Mouse (Mus musculus) testis, adult 2 months (tissue): ENCODE results near the gene Nelfa. TPM values are rescaled to one million over a fixed set of nuclear protein-coding genes. Genes with fewer than 3 reads are reported as not detected.
"Not testable (repeated sequence)": the region's sequence is repeated elsewhere in the genome, so short reads cannot be mapped to it uniquely, and the experiment has no call there.

ENCODE experiments used
- H3K27ac ChIP-seq: fragments of 200-500 bp; 2 replicates; pipeline ENCODE4 v1.5.1; 2012; ENCODE audit warnings: low read depth, low read length; ENCODE audit not compliant: control insufficient read depth, insufficient read depth
- H3K27me3 ChIP-seq: fragments of 200-500 bp; 2 replicates; pipeline ENCODE4 v1.6.1; 2012; ENCODE audit warnings: mild to moderate bottlenecking, low read length, moderate library complexity; ENCODE audit not compliant: control insufficient read depth, insufficient read depth
- H3K36me3 ChIP-seq: fragments of 200-500 bp; 2 replicates; pipeline ENCODE4 v1.6.1; 2012; ENCODE audit warnings: mild to moderate bottlenecking, low read length; ENCODE audit not compliant: control insufficient read depth, insufficient read depth
- H3K4me1 ChIP-seq: fragments of 200-500 bp; 2 replicates; pipeline ENCODE4 v1.6.1; 2012; ENCODE audit warnings: low read length; ENCODE audit not compliant: control insufficient read depth, insufficient read depth
- H3K4me3 ChIP-seq: fragments of 200-500 bp; 2 replicates; pipeline ENCODE4 v1.5.1; 2012; ENCODE audit warnings: low read depth, mild to moderate bottlenecking, low read length, moderate library complexity, mixed read lengths; ENCODE audit not compliant: control insufficient read depth
- CTCF ChIP-seq: fragments of 200-500 bp; IDR thresholded peaks from 2 replicates; pipeline ENCODE4 v1.5.1; 2012; ENCODE audit warnings: low read depth, mild to moderate bottlenecking, inconsistent platforms, low read length, moderate library complexity; ENCODE audit not compliant: control insufficient read depth, insufficient read depth, insufficient replicate concordance
- POLR2A ChIP-seq: fragments of 200-500 bp; IDR thresholded peaks from 2 replicates; pipeline ENCODE4 v1.6.1; 2012; ENCODE audit warnings: low read depth, mild to moderate bottlenecking, inconsistent platforms, low read length, moderate library complexity; ENCODE audit not compliant: control insufficient read depth
- polyA plus RNA-seq: library from polyadenylated mRNA; depleted of rRNA; stranded (reverse); fragments of >200 nt; gene quantifications from 2 replicates; pipeline ENCODE4 v1.2.3, GENCODE M21; 2012

The Nelfa gene
- polyA plus RNA-seq, 1 experiment = 33.4 TPM

DNA sequence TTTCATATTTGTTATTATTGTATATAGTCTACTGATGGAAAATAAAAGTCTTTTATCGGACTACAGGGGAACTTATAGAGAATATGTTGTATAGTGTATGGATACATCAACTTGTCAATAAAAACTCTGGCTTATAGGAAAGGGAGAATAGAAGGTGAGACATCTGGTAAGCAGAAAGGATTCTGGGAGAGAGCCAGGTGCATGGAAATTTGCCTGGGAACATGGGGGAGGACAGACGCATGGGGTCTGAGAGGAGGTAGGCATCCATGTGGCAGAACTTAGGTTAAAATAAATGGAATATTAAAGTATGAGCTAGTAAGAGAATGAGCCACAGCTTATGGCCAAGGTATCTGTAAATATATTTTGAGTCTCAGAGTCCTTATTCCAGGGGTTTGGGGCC lies 16.2 kb downstream of the Nelfa start:
- H3K4me3 ChIP-seq = no peak overlapping the region
- no peaks in the 10 kb centered on the region for H3K4me1 ChIP-seq
- H3K27ac ChIP-seq = no peak overlapping the region
- H3K27me3 ChIP-seq = no peaks in the 10 kb centered on the region
- TF ChIP-seq CTCF = no peak
- no peak for TF ChIP-seq POLR2A
- H3K36me3 ChIP-seq = peaks cover 4% of the 10 kb centered on the region

DNA sequence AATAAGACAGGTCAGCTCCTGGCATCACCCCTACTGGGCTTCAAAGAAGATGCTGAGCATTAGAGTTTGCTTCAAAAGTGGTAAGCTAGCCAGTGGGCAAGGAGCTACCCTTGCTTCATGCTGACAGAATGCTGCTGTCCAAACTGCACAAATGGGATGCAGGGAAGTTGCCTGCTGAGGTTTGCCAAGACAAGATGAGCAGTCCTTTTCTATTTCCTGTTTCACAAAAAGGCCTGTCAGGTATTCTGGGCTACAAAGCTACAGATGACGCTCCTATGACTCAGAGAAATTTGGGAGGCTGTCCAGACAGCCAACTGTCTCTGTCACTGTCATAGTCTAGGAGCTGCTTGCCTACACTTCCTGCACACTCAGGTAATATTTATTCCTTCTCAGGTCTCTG lies 16.7 kb downstream of the Nelfa start:
- Histone ChIP-seq H3K27me3 (no peaks in the 10 kb centered on the region), H3K4me3 (no peak overlapping the region), H3K27ac (no peak overlapping the region), H3K36me3 (peaks cover 4% of the 10 kb centered on the region), H3K4me1 (no peaks in the 10 kb centered on the region)
- TF ChIP-seq CTCF = no peak

DNA sequence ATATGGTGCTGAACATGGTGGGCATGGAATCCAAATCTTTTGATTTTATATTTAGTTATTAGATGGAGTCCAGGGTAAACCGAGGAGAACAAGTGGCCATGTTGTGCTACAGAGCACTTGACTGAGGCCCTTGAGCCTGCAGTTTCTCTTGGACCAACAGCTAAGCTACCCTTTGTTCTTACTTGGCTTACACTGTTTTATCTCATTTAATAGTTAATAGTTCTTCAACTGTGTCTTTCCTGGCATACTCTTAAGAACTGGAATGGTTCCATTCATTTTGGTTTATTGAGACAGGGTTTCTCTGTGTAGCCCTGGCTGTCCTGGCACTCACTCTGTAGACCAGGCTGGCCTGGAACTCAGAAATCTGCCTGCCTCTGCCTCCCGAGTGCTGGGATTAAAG lies 19.6 kb downstream of the Nelfa start:
- not testable (repeated sequence) for H3K36me3 ChIP-seq, H3K4me3 ChIP-seq, H3K27me3 ChIP-seq, H3K27ac ChIP-seq, H3K4me1 ChIP-seq

DNA sequence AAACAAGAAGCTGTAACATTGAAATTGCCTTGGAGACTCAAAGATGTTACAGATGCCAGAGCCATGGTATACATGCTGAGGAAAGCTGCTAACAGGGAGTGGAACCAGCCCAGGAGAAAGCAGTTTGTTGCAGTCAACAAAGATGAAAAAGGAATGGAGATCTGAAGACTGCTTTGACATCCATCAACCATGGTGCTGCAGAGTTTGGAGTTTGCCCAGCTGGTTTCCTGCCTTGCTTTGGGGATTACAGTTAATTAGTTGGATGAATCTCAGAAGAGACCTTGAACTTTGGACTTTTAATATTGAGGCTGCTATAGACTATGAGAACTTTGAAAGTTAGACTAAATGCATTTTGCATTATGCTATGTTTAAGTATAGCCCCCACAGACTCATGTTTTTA lies 21.2 kb downstream of the Nelfa start:
- H3K27me3 ChIP-seq, H3K36me3 ChIP-seq, H3K4me3 ChIP-seq, H3K4me1 ChIP-seq, H3K27ac ChIP-seq: not testable (repeated sequence)

DNA sequence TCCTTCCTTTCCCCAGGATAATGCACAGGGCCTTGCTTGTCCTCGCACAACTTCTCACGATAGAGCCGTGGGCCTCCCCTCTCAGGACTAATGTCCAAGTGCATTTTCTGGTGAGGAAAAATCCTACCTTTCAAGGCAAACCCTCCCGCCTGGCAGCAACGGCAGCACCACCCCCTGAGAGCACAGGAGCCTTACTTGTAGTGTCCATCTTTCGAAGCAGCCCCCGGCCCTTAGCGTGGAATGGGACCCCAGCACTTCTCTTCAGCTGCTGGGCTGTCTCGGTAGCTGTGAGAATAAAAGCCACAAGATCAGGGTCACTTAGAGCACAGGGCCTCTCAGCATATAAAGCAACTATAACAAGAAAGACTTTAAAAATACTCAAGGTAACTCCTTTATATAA lies 33.0 kb downstream of the Nelfa start:
- Histone ChIP-seq H3K4me3 (no peak overlapping the region), H3K27ac (no peak overlapping the region), H3K27me3 (no peaks in the 10 kb centered on the region), H3K36me3 (no peaks in the 10 kb centered on the region; the same call in 1 of the 2 replicates), H3K4me1 (no peaks in the 10 kb centered on the region)
- no peak for TF ChIP-seq POLR2A
- TF ChIP-seq CTCF = no peak

DNA sequence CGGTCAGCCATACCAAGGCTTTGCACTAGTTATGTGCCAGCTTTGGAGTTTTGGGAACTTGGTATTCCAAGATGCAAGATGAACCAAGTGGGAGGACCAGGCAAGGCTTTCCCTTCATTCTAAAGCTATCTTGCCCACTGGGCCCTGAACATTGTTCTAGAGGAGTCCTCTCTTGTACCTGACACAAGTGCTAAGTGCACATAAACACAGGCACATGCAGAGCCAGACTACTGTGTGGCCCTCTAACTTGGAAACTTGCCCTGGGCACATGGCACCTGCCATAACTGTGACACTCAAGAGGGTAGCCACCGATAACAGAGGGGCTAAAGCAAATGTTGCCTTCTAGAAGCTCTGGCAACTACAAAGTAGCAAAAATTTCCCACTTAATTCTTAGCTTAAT lies 33.5 kb downstream of the Nelfa start:
- Histone ChIP-seq H3K4me3 (no peak overlapping the region), H3K36me3 (no peaks in the 10 kb centered on the region; the same call in 1 of the 2 replicates), H3K27me3 (no peaks in the 10 kb centered on the region), H3K4me1 (no peaks in the 10 kb centered on the region), H3K27ac (no peak overlapping the region)
- TF ChIP-seq POLR2A (no peak), CTCF (no peak)

DNA sequence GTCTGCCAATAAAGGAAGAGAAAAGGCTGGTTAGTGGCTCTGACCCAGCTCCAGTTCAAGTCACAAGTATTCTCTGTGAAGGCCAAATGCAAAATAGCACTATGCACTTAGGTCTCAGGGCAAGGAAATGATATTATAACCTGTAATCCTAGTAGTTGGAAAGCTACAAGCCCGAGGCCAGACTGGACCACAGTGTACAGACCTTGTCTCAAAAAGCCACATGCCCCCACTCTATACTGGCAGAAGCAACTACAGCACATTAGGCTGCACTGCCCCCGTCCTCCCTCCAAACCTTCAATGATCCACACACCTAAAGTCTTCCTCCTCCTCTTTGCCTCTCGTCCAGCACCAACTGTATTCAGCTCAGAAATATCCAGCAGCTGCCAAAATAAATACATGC lies 34.9 kb downstream of the Nelfa start:
- Histone ChIP-seq H3K4me1 (no peaks in the 10 kb centered on the region), H3K36me3 (no peaks in the 10 kb centered on the region; the same call in 1 of the 2 replicates), H3K27ac (no peak overlapping the region), H3K27me3 (no peaks in the 10 kb centered on the region), H3K4me3 (no peak overlapping the region)
- TF ChIP-seq CTCF (no peak), POLR2A (no peak)

DNA sequence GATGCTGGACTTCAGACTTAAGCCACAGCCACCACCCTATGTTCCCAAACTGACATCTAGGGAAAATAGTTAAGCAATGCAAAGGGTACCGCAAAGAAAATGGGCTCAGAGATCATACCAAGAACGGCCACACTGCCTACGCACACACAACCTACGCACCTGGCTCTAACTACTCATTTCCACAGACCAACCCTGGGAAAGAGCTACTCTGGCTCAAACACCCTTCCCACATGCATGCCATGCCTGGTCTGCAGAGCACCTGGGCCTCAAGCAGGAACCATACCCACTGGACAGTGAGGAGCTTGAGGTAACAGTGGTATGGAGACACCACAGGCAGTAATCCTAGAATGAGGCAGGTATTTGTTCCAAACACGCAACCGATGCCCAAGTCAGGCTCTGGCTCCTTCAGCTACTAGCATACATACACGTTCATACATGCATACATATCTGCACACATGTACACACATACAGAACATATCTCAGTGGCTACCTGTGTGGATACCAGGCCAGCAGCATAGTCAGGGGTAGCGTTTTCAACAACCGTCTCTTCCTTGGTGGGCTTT lies 35.4 kb downstream of the Nelfa start:
- H3K27ac ChIP-seq = no peak overlapping the region
- no peaks in the 10 kb centered on the region for H3K4me1 ChIP-seq
- no peaks in the 10 kb centered on the region for H3K27me3 ChIP-seq
- H3K36me3 ChIP-seq = no peaks in the 10 kb centered on the region; the same call in 1 of the 2 replicates
- no peak for TF ChIP-seq CTCF
- TF ChIP-seq POLR2A = no peak
- no peak overlapping the region for H3K4me3 ChIP-seq
